Mouse (Mus musculus): ENCODE results near the gene Duox2. TPM values are rescaled to one million over a fixed set of nuclear protein-coding genes. Genes with fewer than 3 reads are reported as not detected.

Duox2 gene
- polyA plus RNA-seq (2017; shearing (Covaris generic)) = not detected

DNA sequence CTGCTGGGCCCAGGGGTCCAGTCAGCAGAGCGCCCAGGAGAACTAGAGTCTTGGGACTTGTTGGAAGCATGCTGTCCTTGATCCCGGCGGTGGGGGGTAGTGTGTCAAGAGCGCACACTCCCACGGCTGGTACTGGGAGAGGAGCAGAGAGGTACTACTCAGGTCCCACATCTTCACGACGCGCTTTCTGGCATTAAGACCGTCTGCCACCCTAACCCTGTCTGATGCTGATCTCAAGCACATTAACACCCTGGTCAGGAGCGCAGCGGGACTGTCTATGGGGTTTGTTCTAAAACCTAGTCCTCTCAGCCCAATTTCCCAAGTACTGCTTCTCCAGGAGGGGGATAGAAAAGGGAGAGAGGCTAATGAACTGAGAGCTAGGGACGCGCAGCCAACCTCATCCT lies at the start of gene Duox2:
TSS of gene Duox2 (minus strand) at position 354 of the 404 bp plus-strand sequence.

DNA sequence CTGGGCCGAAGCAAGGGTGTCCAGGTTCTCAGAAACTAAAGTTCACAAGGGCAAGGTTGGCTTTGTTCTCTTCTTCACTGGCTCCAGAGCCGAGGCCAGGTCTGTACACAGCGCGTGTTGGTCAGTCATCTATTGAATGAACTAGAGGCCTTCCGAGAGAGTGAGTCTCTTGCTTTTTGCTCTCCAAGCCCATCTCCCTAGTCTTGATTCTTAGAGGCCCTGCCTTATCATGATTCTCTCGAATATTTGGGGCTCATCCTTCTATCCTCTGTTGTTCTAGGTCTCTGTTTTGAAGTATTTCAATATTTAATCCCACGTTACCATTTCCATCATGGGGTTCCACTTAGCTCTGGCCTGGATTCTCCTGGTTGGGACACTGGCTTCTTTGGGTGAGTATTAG lies 17.1 kb upstream of the Duox2 start, which contains the start of gene Duox1:
TSS of gene Duox1 (plus strand) at position 301 of the 400 bp plus-strand sequence.

DNA sequence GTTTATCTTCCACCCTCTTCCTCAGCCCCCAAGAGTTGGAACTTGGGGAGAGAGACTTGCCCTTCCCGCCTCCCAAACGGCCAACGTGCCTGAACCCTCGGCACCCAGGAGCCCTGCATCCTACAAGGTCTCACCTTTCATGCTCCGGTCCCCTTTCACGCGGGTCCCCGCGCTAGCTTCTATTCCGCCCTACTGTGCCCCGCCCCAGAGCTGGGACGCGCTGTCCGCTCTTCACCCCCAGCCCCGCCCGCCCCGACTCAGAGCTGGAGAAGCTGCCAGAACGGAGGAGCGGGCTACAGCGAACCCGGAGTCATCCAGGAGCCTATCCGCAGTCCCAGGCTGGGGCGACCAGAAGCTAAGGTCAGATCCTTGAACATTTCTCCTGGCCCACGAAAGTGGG lies 15.3 kb upstream of the Duox2 start, which contains the start of gene Duoxa1:
TSS of gene Duoxa1 (minus strand) at position 195 of the 400 bp plus-strand sequence.

GRCm38 (mm10) chr2:122298596-122299490 lies 594 bp upstream of the Duox2 start, which contains the start of gene Duoxa2:
Gene Duoxa2, plus strand, starts transcription at chr2:122298900.

DNA sequence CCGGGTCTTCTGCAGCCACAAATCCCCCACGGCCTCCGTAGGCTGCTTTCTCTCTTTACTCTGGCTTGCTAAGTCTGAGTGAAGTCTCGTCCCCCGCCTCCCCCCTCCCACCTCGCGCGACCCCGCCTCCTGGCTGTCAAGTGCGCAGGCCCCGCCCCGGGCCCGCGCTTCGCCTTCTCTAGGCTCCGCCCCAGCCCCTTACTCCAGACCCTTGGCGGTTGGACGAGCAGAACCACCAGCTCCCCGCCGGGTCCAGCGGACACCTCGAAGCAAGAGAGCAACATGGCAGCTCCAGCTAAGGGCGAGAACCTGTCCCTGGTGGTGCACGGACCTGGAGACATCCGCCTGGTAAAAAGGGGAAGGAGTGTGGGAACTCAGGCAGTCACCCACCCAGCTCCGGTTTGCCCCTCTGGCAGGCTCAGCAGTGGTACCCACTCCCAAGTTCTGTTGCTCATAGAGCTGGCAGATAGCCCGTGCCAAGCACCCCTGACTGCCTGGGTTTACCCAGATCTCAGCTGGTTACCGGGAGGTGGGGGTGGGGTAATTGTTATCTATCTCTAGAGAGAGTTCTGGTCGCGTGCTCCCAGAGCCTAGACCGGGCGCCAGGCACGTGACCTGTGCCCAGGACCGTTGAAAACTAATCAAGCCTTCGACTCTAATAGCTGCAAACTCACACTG lies 63.5 kb downstream of the Duox2 start, which contains the start of gene Sord:
TSS of gene Sord (plus strand) at position 139 of the 678 bp plus-strand sequence.

Other genes starting within 250 kb of the Duox2 start
- 21.3 TPM for gene Spg11, start 180.1 kb downstream of the Duox2 start, polyA plus RNA-seq (2017; shearing (Covaris generic))
- gene B2m, start 150.8 kb downstream of the Duox2 start, polyA plus RNA-seq (2017; shearing (Covaris generic)) = 9,808 TPM
- gene Trim69, start 137.7 kb downstream of the Duox2 start, polyA plus RNA-seq (2017; shearing (Covaris generic)) = 0.51 TPM
- 1.1 TPM for gene Patl2, start 112.3 kb downstream of the Duox2 start, polyA plus RNA-seq (2017; shearing (Covaris generic))
- gene Terb2, start 112.2 kb downstream of the Duox2 start, polyA plus RNA-seq (2017; shearing (Covaris generic)) = not detected
- gene Sord, start 63.7 kb downstream of the Duox2 start, polyA plus RNA-seq (2017; shearing (Covaris generic)) = 4.8 TPM
- not detected for gene Duoxa2, start 451 bp upstream of the Duox2 start, polyA plus RNA-seq (2017; shearing (Covaris generic))
- not detected for gene Duoxa1, start 15.3 kb upstream of the Duox2 start, polyA plus RNA-seq (2017; shearing (Covaris generic))
- gene Duox1, start 17.2 kb upstream of the Duox2 start, polyA plus RNA-seq (2017; shearing (Covaris generic)) = not detected
- gene Shf, start 70.7 kb upstream of the Duox2 start, polyA plus RNA-seq (2017; shearing (Covaris generic)) = 0.42 TPM
- gene Slc28a2, start 128.0 kb upstream of the Duox2 start, polyA plus RNA-seq (2017; shearing (Covaris generic)) = 242 TPM
- gene Gm14085, start 186.5 kb upstream of the Duox2 start, polyA plus RNA-seq (2017; shearing (Covaris generic)) = 74.7 TPM